Mouse (Mus musculus): ENCODE data around the gene A4gnt. TPM values are rescaled to one million over a fixed set of nuclear protein-coding genes. Genes with fewer than 3 reads are reported as not detected.
A peak's percentile ranks its signal among the peaks of the same experiment; 100 is the strongest.

The A4gnt gene
- polyA plus RNA-seq, 1 experiment from 2014 or later = not detected

GRCm38 (mm10) chr9:99637227-99637626 is 24.9 kb downstream of the A4gnt start:
- ATAC-seq (ENCODE audit: insufficient number of reproducible peaks, insufficient read depth, low FRiP score, low TSS enrichment, low read depth) = no peak
- Histone ChIP-seq H3K9ac (no peak overlapping the region), H3K27ac (no peak overlapping the region), H3K27me3 (no peaks in the 10 kb centered on the region), H3K4me1 (peaks cover 10% of the 10 kb centered on the region), H3K36me3 (peaks cover 89% of the 10 kb centered on the region), H3K4me3 (no peak overlapping the region), H3K9me3 (no peaks in the 10 kb centered on the region), H3K4me2 (no peak overlapping the region)
- WGBS = 96% methylated on average over 17 of the region's 17 CpGs

- Histone ChIP-seq H3K4me1 (peaks cover 5% of the 10 kb centered on the region; the same call in 1 of the 2 replicates), H3K4me2 (no peak overlapping the region), H3K9me3 (no peaks in the 10 kb centered on the region), H3K4me3 (no peak overlapping the region), H3K9ac (no peak overlapping the region), H3K27me3 (no peaks in the 10 kb centered on the region), H3K27ac (no peak overlapping the region), H3K36me3 (peaks cover 89% of the 10 kb centered on the region)
- 93% methylated on average over 13 of the region's 13 CpGs for WGBS
- no peak for ATAC-seq (ENCODE audit: insufficient number of reproducible peaks, insufficient read depth, low FRiP score, low TSS enrichment, low read depth)
Observed at GRCm38 (mm10) chr9:99637736-99638135, 25.4 kb downstream of the A4gnt start.

- Histone ChIP-seq H3K9ac (no peak overlapping the region), H3K9me3 (no peaks in the 10 kb centered on the region), H3K4me1 (no peaks in the 10 kb centered on the region), H3K36me3 (peaks cover 83% of the 10 kb centered on the region), H3K4me3 (no peak overlapping the region), H3K4me2 (no peak overlapping the region), H3K27me3 (no peaks in the 10 kb centered on the region), H3K27ac (no peak overlapping the region)
- WGBS = 82% methylated on average over 5 of the region's 5 CpGs
- no peak for ATAC-seq (ENCODE audit: insufficient number of reproducible peaks, insufficient read depth, low FRiP score, low TSS enrichment, low read depth)
Observed at GRCm38 (mm10) chr9:99639957-99640356, 27.7 kb downstream of the A4gnt start.

GRCm38 (mm10) chr9:99645416-99645815 is 33.1 kb downstream of the A4gnt start:
- peaks cover 84% of the 10 kb centered on the region for H3K36me3 ChIP-seq
- WGBS = 91% methylated on average over 6 of the region's 6 CpGs
- no peaks in the 10 kb centered on the region for H3K27me3 ChIP-seq
- ATAC-seq (ENCODE audit: insufficient number of reproducible peaks, insufficient read depth, low FRiP score, low TSS enrichment, low read depth) = no peak
- H3K4me3 ChIP-seq = no peak overlapping the region
- no peak overlapping the region for H3K9ac ChIP-seq
- no peak overlapping the region for H3K4me2 ChIP-seq
- no peaks in the 10 kb centered on the region for H3K4me1 ChIP-seq
- no peak overlapping the region for H3K27ac ChIP-seq
- H3K9me3 ChIP-seq = no peaks in the 10 kb centered on the region

GRCm38 (mm10) chr9:99646102-99646501 is 33.8 kb downstream of the A4gnt start:
- H3K9ac ChIP-seq = no peak overlapping the region
- H3K27ac ChIP-seq = no peak overlapping the region
- peaks cover 88% of the 10 kb centered on the region for H3K36me3 ChIP-seq
- 90% methylated on average over 6 of the region's 6 CpGs for WGBS
- no peaks in the 10 kb centered on the region for H3K9me3 ChIP-seq
- ATAC-seq (ENCODE audit: insufficient number of reproducible peaks, insufficient read depth, low FRiP score, low TSS enrichment, low read depth) = no peak
- H3K4me2 ChIP-seq = no peak overlapping the region
- H3K4me3 ChIP-seq = no peak overlapping the region
- H3K27me3 ChIP-seq = no peaks in the 10 kb centered on the region
- no peaks in the 10 kb centered on the region for H3K4me1 ChIP-seq

- ATAC-seq (ENCODE audit: insufficient number of reproducible peaks, insufficient read depth, low FRiP score, low TSS enrichment, low read depth) = no peak
- no peak overlapping the region for H3K27ac ChIP-seq
- no peak overlapping the region for H3K4me2 ChIP-seq
- no peaks in the 10 kb centered on the region for H3K9me3 ChIP-seq
- H3K36me3 ChIP-seq = peaks cover 81% of the 10 kb centered on the region
- no peaks in the 10 kb centered on the region for H3K4me1 ChIP-seq
- no peak overlapping the region for H3K4me3 ChIP-seq
- no peaks in the 10 kb centered on the region for H3K27me3 ChIP-seq
- WGBS = 83% methylated on average over 10 of the region's 10 CpGs
- no peak overlapping the region for H3K9ac ChIP-seq
Observed at GRCm38 (mm10) chr9:99660756-99661155, 48.5 kb downstream of the A4gnt start.

- WGBS = 80% methylated on average over 16 of the region's 16 CpGs
- peaks cover 81% of the 10 kb centered on the region for H3K36me3 ChIP-seq
- H3K27ac ChIP-seq = peak overlapping the region; percentile 28; the same call in 1 of the 2 replicates
- no peaks in the 10 kb centered on the region for H3K4me1 ChIP-seq
- H3K4me3 ChIP-seq = no peak overlapping the region
- H3K9me3 ChIP-seq = no peaks in the 10 kb centered on the region
- no peak overlapping the region for H3K4me2 ChIP-seq
- no peaks in the 10 kb centered on the region for H3K27me3 ChIP-seq
- H3K9ac ChIP-seq = no peak overlapping the region
- no peak for ATAC-seq (ENCODE audit: insufficient number of reproducible peaks, insufficient read depth, low FRiP score, low TSS enrichment, low read depth)
Observed at GRCm38 (mm10) chr9:99661606-99662166, 49.4 kb downstream of the A4gnt start.

- no peaks in the 10 kb centered on the region for H3K9me3 ChIP-seq
- WGBS = 27% methylated on average over 7 of the region's 7 CpGs
- no peak for ATAC-seq (ENCODE audit: insufficient number of reproducible peaks, insufficient read depth, low FRiP score, low TSS enrichment, low read depth)
Observed at GRCm38 (mm10) chr9:99662406-99662805, 50.1 kb downstream of the A4gnt start.

GRCm38 (mm10) chr9:99662887-99663286 is 50.6 kb downstream of the A4gnt start:
- Histone ChIP-seq H3K9ac (no peak overlapping the region), H3K4me2 (no peak overlapping the region), H3K9me3 (no peaks in the 10 kb centered on the region), H3K4me1 (no peaks in the 10 kb centered on the region), H3K27ac (no peak overlapping the region), H3K36me3 (peaks cover 81% of the 10 kb centered on the region), H3K4me3 (no peak overlapping the region), H3K27me3 (no peaks in the 10 kb centered on the region)
- no peak for ATAC-seq (ENCODE audit: insufficient number of reproducible peaks, insufficient read depth, low FRiP score, low TSS enrichment, low read depth)
- 92% methylated on average over 10 of the region's 10 CpGs for WGBS

More at GRCm38 (mm10) chr9:99662406-99662805, 50.1 kb downstream of the A4gnt start:
- no peak overlapping the region for H3K4me2 ChIP-seq
- no peak overlapping the region for H3K4me3 ChIP-seq
- no peaks in the 10 kb centered on the region for H3K27me3 ChIP-seq
- no peak overlapping the region for H3K9ac ChIP-seq
- H3K27ac ChIP-seq = no peak overlapping the region
- peaks cover 81% of the 10 kb centered on the region for H3K36me3 ChIP-seq
- no peaks in the 10 kb centered on the region for H3K4me1 ChIP-seq

- Histone ChIP-seq H3K4me3 (no peak overlapping the region), H3K9ac (no peak overlapping the region), H3K9me3 (peaks cover 6% of the 10 kb centered on the region; the same call in 1 of the 2 replicates), H3K4me1 (no peaks in the 10 kb centered on the region), H3K27ac (no peak overlapping the region), H3K36me3 (peaks cover 87% of the 10 kb centered on the region), H3K27me3 (no peaks in the 10 kb centered on the region), H3K4me2 (no peak overlapping the region)
- 87% methylated on average over 8 of the region's 8 CpGs for WGBS
- ATAC-seq (ENCODE audit: insufficient number of reproducible peaks, insufficient read depth, low FRiP score, low TSS enrichment, low read depth) = no peak
Observed at GRCm38 (mm10) chr9:99667596-99667995, 55.3 kb downstream of the A4gnt start.

- Histone ChIP-seq H3K4me2 (no peak overlapping the region), H3K36me3 (peaks cover 52% of the 10 kb centered on the region), H3K9ac (no peak overlapping the region), H3K4me1 (no peaks in the 10 kb centered on the region), H3K9me3 (peaks cover 6% of the 10 kb centered on the region; the same call in 1 of the 2 replicates), H3K27ac (no peak overlapping the region), H3K27me3 (no peaks in the 10 kb centered on the region), H3K4me3 (no peak overlapping the region)
- 35% methylated on average over 2 of the region's 2 CpGs for WGBS
- ATAC-seq (ENCODE audit: insufficient number of reproducible peaks, insufficient read depth, low FRiP score, low TSS enrichment, low read depth) = no peak
Observed at GRCm38 (mm10) chr9:99671603-99672002, 59.3 kb downstream of the A4gnt start.

Data from embryonic facial prominence, embryonic 13.5 days (tissue).